Mouse (Mus musculus): ENCODE results near the gene 1110032A03Rik. TPM values are rescaled to one million over a fixed set of nuclear protein-coding genes. Genes with fewer than 3 reads are reported as not detected.

1110032A03Rik gene
- polyA plus RNA-seq, 1 experiment from 2014 or later, result 24.4 TPM

DNA sequence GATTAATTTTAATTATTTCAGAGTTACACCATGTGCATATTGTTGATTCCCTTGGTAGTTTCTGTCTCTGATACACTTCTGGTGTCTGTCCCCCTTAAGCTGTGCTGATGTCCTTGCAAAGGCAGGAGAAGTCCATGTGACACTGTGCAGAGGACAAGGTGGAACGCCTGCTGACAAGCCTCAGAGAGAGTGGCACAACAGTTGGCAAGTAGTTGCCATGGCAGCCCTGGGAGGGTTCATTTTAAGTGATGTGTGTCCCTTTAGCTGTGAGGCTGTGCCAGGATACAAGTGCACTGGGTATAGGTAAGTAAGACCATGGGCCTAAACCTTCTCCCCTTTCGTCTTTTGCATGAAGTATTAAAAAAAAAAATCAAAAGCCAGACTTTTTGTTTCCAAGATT is 5.3 kb downstream of the 1110032A03Rik start:
- H3K9ac ChIP-seq, result no peak overlapping the region
- no peak for ATAC-seq (replicated peaks; ENCODE audit: insufficient number of reproducible peaks, insufficient read depth, low FRiP score, low read depth)
- 74% methylated on average over 2 of the region's 2 CpGs for WGBS

DNA sequence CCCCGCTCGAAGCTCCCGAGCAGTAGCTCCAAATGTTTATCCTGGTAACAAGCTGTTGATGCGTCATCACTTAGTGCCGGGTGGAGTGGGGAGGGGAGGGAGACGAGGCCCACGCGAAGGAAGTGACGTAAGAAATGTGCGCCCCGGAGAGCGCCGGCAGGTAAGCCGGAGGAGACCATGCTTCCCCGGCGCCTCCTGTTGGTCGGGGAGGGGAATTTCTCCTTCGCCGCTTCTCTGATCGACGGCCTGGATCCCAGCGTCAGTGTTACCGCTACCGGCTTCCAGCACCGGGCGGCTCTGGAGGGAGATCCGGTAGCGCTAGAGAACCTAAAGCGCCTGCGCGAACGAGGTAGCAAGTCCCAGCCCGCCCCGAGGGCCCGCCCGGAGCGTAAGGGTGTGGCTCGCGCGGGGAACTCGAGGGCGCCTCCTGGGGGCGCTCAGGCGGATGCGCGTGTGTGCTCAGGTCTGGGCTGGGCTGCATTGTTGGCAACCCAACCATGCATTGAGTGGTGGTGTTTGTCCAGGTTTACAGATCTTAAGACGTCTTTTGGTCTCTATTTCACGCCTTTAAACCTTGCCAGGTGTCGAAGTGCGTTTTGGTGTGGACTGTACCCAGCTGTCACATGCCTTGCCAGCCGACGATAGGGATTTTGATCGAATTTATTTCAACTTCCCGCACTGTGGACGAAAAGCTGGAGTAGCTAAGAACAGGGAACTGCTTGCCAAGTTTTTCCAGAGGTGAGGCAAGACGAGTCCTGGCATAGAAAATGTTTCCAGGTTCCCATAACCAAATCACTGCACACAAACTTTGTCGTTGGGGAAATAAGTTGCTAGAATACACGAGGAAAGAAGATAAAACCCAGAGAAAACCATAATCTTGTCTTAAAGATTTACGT is 7.0 kb downstream of the 1110032A03Rik start, which contains the start of gene Fdxacb1:
TSS of gene Fdxacb1 (plus strand) at position 130 of the 896 bp plus-strand sequence.
- no peaks in the 10 kb centered on the region; the same call in 1 of the 2 replicates for H3K36me3 ChIP-seq
- no peaks in the 10 kb centered on the region for H3K27me3 ChIP-seq
- peak within 1 kb of the TSS; percentile 98 for H3K27ac ChIP-seq
- ATAC-seq (replicated peaks; ENCODE audit: insufficient number of reproducible peaks, insufficient read depth, low FRiP score, low read depth), result peak; percentile 98
- H3K4me1 ChIP-seq (replicated peaks), result peaks cover 18% of the 10 kb centered on the region
- H3K4me3 ChIP-seq, result peak within 1 kb of the TSS; percentile 79
- whole genome bisulfite sequencing, result 3% methylated on average over 59 of the region's 59 CpGs
- H3K9ac ChIP-seq, result peak within 1 kb of the TSS; percentile 74
- H3K9me3 ChIP-seq (replicated peaks), result no peaks in the 10 kb centered on the region
- peak within 1 kb of the TSS; percentile 88 for H3K4me2 ChIP-seq

More for the DNA sequence above, 5.3 kb downstream of the 1110032A03Rik start:
- H3K4me1 ChIP-seq (replicated peaks), result peaks cover 26% of the 10 kb centered on the region
- H3K27ac ChIP-seq, result no peak overlapping the region
- no peaks in the 10 kb centered on the region for H3K9me3 ChIP-seq (replicated peaks)
- H3K4me2 ChIP-seq, result no peak overlapping the region
- no peaks in the 10 kb centered on the region for H3K27me3 ChIP-seq
- H3K4me3 ChIP-seq, result no peak overlapping the region
- no peaks in the 10 kb centered on the region; the same call in 1 of the 2 replicates for H3K36me3 ChIP-seq

DNA sequence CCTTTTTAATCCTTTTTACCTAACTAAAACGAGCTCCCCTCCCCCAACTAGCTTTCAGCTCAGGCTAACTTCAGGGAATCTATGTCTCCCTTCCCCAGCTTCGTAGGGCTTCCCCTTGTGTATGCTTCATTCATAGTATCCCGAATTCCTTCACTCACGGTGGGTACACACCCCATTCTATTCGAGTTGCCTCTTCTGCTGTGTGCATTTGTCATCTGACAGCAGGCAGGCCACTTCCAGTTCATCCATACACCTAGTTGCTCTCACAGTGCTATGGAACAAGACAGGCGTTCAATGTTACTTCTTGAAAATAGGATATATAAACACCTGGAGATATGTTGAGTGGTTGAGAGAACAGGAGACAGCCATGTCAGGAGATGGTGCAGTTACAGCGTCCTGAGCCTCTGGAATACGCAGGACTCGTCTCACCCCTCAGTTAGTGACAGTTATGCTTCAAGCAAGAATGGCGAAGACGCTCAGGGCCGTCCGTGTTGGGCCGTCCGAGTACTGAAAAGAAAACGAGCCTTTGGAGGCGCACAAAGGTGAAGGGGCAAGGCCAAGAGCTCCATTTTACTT is 7.7 kb downstream of the 1110032A03Rik start:
- ATAC-seq (replicated peaks; ENCODE audit: insufficient number of reproducible peaks, insufficient read depth, low FRiP score, low read depth), result no peak
- peak overlapping the region; percentile 88 for H3K4me2 ChIP-seq

DNA sequence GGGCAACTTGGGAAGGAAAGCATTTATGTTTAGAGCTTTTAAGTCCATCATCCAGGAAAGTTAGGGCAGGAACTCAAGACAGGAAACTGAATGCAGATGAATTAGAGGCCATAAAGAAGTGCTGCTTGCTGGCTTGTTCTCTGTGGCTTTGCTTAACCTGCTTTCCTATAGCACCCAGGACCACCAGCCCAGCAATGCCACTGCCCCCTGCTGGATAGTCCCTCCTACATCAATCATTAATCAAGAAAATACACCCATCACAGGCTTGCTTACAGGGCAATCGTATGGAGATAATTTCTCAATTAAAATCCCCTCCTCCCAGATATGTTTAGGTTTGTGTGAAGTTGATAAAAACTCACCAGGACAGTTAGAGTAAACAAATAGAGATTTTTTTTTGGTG is 12.0 kb downstream of the 1110032A03Rik start:
- H3K9me3 ChIP-seq (replicated peaks), result no peaks in the 10 kb centered on the region
- no peak overlapping the region for H3K4me2 ChIP-seq
- no peak for ATAC-seq (replicated peaks; ENCODE audit: insufficient number of reproducible peaks, insufficient read depth, low FRiP score, low read depth)
- no peak overlapping the region for H3K9ac ChIP-seq
- no peak overlapping the region for H3K27ac ChIP-seq
- H3K36me3 ChIP-seq, result no peaks in the 10 kb centered on the region
- no peak overlapping the region for H3K4me3 ChIP-seq
- H3K4me1 ChIP-seq (replicated peaks), result peaks cover 5% of the 10 kb centered on the region
- no peaks in the 10 kb centered on the region for H3K27me3 ChIP-seq
- 64% methylated on average over 1 of the region's 1 CpGs for WGBS

More for the DNA sequence above, 7.7 kb downstream of the 1110032A03Rik start:
- Histone ChIP-seq H3K9me3 (replicated peaks) (no peaks in the 10 kb centered on the region), H3K27ac (peak overlapping the region; percentile 98), H3K27me3 (no peaks in the 10 kb centered on the region), H3K4me3 (peak overlapping the region; percentile 79), H3K4me1 (replicated peaks) (peaks cover 18% of the 10 kb centered on the region), H3K9ac (peak overlapping the region; percentile 74), H3K36me3 (no peaks in the 10 kb centered on the region; the same call in 1 of the 2 replicates)
- WGBS, result 5% methylated on average over 17 of the region's 17 CpGs

DNA sequence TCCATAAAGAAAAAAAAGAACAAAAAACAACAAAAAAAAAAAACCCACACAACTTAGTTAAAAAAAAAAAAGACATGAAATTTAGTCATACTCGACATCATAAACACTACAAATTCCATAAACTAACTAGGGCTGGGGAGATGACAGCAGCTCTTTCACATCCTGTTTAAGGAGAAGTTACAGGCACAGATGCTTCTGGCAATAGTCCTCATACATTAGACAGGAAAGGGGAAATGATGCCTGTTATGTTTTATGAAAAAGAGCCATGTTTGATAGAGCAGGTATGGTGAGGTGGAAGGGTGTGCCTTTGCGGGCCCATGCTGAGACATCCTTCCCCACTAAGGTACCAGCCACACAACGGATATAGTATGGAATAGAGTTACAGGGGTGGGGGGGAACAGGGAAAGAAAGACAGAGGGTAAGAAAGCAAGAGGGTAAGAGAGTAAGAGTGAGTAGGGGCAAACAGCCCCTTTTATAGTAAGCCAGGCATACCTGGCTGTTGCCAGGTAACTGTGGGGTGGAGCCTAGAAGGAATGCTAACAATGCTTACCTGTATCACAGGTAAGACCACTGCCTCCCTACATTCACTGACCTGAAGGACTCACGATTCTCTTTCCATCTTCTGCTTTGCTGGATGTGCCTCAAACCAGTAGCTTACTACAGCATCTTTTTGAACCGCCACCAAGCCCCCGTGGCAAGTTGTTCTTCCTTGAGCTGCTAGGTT is 13.6 kb downstream of the 1110032A03Rik start:
- Histone ChIP-seq H3K27ac (no peak overlapping the region), H3K27me3 (no peaks in the 10 kb centered on the region), H3K4me3 (no peak overlapping the region), H3K36me3 (no peaks in the 10 kb centered on the region), H3K4me1 (replicated peaks) (no peaks in the 10 kb centered on the region), H3K9ac (no peak overlapping the region), H3K4me2 (no peak overlapping the region), H3K9me3 (replicated peaks) (no peaks in the 10 kb centered on the region)
- WGBS, result 60% methylated on average over 6 of the region's 6 CpGs
- no peak for ATAC-seq (replicated peaks; ENCODE audit: insufficient number of reproducible peaks, insufficient read depth, low FRiP score, low read depth)

DNA sequence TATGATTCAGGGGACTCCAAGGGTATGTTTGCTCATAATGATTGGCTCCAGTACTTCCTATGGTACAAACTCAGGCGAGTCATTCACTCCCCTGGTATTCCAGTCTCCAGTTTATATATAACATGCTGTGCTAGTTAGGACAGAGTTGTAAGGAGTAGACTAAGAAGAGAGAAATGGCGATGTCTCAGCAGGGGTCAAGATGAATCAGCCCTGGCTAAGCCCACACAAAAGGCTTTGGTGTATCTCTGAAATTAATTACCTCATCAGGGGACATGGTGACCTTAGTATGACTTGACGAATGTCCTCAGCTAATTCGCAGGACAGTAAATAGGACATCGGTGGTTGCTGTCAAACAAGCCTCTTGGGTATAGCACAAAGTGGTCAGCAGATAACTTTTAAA is 18.6 kb downstream of the 1110032A03Rik start:
- 68% methylated on average over 5 of the region's 5 CpGs for WGBS
- ATAC-seq (replicated peaks; ENCODE audit: insufficient number of reproducible peaks, insufficient read depth, low FRiP score, low read depth), result no peak
- Histone ChIP-seq H3K4me1 (replicated peaks) (peaks cover 15% of the 10 kb centered on the region), H3K4me3 (no peak overlapping the region), H3K4me2 (no peak overlapping the region), H3K36me3 (peaks cover 9% of the 10 kb centered on the region), H3K9me3 (replicated peaks) (no peaks in the 10 kb centered on the region), H3K27me3 (no peaks in the 10 kb centered on the region), H3K9ac (no peak overlapping the region), H3K27ac (no peak overlapping the region)

DNA sequence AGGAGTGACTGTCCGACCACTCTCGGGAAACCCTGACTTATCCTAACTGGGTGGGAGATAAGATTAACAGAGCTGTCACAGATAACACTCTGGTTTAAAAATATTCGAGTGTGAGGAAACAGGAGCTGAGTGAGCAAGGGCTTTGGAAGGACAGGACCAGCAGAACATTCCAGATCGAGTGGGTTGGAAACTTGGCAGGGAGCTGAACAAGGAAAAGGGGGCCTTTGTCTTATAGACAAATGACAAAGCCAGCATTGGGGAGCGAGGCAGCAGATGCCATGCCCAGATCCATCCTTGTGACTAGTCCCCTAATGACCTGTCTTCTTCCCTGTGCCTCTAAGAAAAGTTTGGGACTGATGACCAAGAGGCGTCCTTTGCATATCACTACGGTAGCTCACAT is 21.4 kb downstream of the 1110032A03Rik start:
- peak overlapping the region; percentile 71 for H3K4me3 ChIP-seq
- peak overlapping the region; percentile 100 for H3K27ac ChIP-seq
- H3K36me3 ChIP-seq, result peaks cover 9% of the 10 kb centered on the region
- peaks cover 22% of the 10 kb centered on the region for H3K4me1 ChIP-seq (replicated peaks)
- peak overlapping the region; percentile 64 for H3K4me2 ChIP-seq
- peak overlapping the region; percentile 72 for H3K9ac ChIP-seq
- ATAC-seq (replicated peaks; ENCODE audit: insufficient number of reproducible peaks, insufficient read depth, low FRiP score, low read depth), result no peak; the same call in 1 of the 2 replicates
- H3K27me3 ChIP-seq, result no peaks in the 10 kb centered on the region
- H3K9me3 ChIP-seq (replicated peaks), result no peaks in the 10 kb centered on the region
- WGBS, result 19% methylated on average over 7 of the region's 7 CpGs

DNA sequence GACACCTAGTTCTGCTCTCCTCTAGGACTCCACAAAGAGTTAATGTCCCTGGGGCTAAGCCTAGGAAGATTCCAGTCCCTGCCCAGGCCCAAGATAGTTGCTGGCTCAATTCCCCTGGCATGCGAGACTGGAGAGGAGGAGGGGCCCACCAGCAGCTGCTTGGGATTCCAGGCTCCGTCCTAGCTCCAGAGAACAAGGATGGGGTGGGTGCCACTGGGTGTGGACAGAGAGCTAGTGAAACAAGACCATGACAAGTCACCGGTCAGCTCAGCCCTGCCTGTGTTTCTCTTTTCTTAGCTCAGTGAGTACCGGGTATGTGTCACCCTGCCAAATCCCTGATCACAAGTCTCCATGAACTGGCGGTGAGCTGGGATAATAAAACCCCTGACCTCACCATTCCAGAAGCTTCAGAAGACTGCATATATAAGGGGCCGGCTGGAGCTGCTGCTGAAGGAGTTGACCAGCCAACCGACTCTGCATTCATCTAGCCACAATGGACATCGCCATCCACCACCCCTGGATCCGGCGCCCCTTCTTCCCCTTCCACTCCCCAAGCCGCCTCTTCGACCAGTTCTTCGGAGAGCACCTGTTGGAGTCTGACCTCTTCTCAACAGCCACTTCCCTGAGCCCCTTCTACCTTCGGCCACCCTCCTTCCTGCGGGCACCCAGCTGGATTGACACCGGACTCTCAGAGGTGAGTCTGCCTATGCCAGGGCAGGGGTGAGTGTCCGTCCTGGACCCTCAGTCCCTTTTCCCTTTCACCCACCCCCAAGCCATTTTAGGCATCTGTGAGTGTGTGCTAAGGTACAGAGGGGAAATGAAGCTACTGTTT is 22.3 kb downstream of the 1110032A03Rik start:
- peaks cover 27% of the 10 kb centered on the region for H3K4me1 ChIP-seq (replicated peaks)
- peaks cover 9% of the 10 kb centered on the region for H3K36me3 ChIP-seq
- H3K9me3 ChIP-seq (replicated peaks), result no peaks in the 10 kb centered on the region
- peak; percentile 90 for ATAC-seq (replicated peaks; ENCODE audit: insufficient number of reproducible peaks, insufficient read depth, low FRiP score, low read depth)
- H3K4me2 ChIP-seq, result peak overlapping the region; percentile 64
- H3K27me3 ChIP-seq, result no peaks in the 10 kb centered on the region
- peak overlapping the region; percentile 71 for H3K4me3 ChIP-seq
- H3K27ac ChIP-seq, result peak overlapping the region; percentile 100
- WGBS, result 25% methylated on average over 17 of the region's 17 CpGs
- peak overlapping the region; percentile 72 for H3K9ac ChIP-seq

DNA sequence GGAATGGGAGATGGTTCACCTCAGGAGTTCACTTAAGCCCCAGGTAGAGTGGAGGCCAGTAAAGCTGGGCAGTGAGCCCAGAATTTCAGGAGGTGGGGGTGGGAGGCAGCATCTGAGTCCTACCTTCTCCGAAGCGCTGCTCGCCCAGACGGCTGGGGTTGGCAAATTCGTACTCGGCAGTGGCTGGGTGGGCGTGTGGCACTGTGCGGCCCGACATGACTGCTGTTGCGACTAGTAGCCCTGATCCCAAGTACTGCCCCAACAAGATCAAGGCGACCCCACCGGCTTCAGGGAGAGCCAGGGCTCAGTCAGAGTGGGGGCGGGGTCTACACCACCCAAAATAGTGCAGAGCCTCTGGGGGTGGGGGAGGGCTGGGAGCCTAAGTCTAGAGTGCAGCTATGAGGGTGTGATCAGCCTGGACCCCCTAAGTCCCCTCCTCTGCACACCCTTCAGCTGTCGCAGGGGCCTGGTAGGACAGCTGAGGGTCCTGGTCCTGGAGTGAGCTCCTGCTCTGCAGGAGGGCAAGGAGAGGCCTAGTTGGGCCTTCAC is 23.2 kb downstream of the 1110032A03Rik start, which contains the start of gene Hspb2:
TSS of gene Hspb2 (minus strand) at position 301 of the 549 bp plus-strand sequence.
- no peaks in the 10 kb centered on the region for H3K9me3 ChIP-seq (replicated peaks)

DNA sequence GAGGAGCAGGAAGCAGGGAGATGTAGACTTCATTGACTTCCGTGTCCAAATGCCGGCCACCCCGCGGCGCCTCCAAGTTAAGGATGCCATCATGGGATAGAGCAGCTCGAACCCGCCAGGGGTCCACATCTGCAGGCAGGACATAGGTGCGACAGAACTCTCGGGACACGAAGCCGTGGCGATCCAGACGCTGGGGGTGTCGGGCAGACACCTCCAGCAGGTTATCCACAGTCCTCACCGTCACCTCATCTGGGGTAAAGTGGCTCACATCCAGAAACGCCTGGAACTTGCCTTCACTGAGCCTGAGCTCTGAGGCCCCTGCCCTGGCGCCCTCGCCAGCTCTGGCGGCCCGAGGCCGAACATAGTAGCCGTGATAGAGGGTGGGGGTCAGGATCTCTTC is 24.0 kb downstream of the 1110032A03Rik start, which contains the start of gene Cryab:
TSS of gene Cryab (plus strand) at position 3 of the 400 bp plus-strand sequence.
- Histone ChIP-seq H3K9ac (peak within 1 kb of the TSS; percentile 56), H3K27me3 (no peaks in the 10 kb centered on the region), H3K27ac (peak within 1 kb of the TSS; percentile 100), H3K9me3 (replicated peaks) (no peaks in the 10 kb centered on the region), H3K4me2 (peak within 1 kb of the TSS; percentile 64), H3K36me3 (peaks cover 7% of the 10 kb centered on the region), H3K4me1 (replicated peaks) (peaks cover 40% of the 10 kb centered on the region), H3K4me3 (peak within 1 kb of the TSS; percentile 71)
- WGBS, result 32% methylated on average over 22 of the region's 22 CpGs
- ATAC-seq (replicated peaks; ENCODE audit: insufficient number of reproducible peaks, insufficient read depth, low FRiP score, low read depth), result no peak

More for the DNA sequence above, 23.2 kb downstream of the 1110032A03Rik start, which contains the start of gene Hspb2:
- H3K9ac ChIP-seq, result peak within 1 kb of the TSS; percentile 72
- peak within 1 kb of the TSS; percentile 71 for H3K4me3 ChIP-seq
- ATAC-seq (replicated peaks; ENCODE audit: insufficient number of reproducible peaks, insufficient read depth, low FRiP score, low read depth), result peak; percentile 79
- H3K4me1 ChIP-seq (replicated peaks), result peaks cover 32% of the 10 kb centered on the region
- H3K4me2 ChIP-seq, result peak within 1 kb of the TSS; percentile 64
- no peaks in the 10 kb centered on the region for H3K27me3 ChIP-seq
- H3K27ac ChIP-seq, result peak within 1 kb of the TSS; percentile 100
- H3K36me3 ChIP-seq, result peaks cover 9% of the 10 kb centered on the region
- 37% methylated on average over 14 of the region's 14 CpGs for WGBS
